Mouse (Mus musculus): ENCODE results near the gene Srl. TPM values are rescaled to one million over a fixed set of nuclear protein-coding genes. Genes with fewer than 3 reads are reported as not detected.

The Srl gene
- polyA plus RNA-seq, 1 experiment from 2014 or later: 36.8 TPM

DNA sequence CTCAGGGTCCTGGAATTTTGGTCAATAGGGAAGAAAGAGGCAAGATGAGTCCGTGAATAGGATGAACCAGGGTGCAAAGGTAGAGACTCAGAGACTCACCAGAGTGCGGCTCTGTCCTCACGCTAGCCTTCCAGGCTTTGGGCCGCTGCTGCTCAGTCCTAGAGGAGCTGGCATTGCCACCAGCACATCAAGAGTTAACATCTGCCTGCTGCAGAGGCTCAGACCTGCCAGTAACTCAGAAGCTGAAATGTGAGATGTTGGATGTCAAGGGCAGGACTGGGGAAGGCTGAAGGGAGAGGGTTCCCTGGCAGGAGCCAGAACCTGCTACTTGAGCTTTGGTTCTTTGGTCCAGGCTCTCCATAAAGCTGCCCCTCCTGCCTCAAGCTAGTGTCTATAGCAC lies 29.1 kb upstream of the Srl start:
- ATAC-seq (ENCODE audit: insufficient number of reproducible peaks, low FRiP score, low TSS enrichment, low read depth): no peak
- Histone ChIP-seq H3K27me3 (no peaks in the 10 kb centered on the region), H3K27ac (peak overlapping the region; percentile 47; the same call in 1 of the 2 replicates), H3K9me3 (no peaks in the 10 kb centered on the region), H3K4me2 (no peak overlapping the region), H3K9ac (no peak overlapping the region), H3K36me3 (no peaks in the 10 kb centered on the region), H3K4me1 (peaks cover 9% of the 10 kb centered on the region), H3K4me3 (no peak overlapping the region)
- WGBS: 40% methylated on average over 4 of the region's 4 CpGs

DNA sequence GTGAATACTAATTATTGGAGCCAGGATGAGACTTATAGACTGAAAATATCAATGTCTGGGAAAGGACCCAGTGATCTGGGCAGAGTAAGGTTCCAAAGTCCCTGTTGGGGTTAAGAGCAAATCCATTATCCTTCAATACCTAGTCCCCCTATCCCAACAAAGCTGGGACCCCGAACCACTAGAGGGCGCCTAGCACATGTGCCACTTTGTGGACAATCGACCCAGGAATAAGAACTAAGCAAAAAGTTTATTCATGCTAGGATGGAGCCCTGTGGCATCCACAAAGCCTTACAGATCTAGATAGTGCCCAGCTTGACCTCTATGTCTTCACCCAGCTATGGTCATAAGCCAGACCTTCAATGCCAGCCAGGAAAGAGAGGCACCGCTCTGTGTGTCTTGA lies 26.3 kb upstream of the Srl start:
- no peak overlapping the region for H3K27ac ChIP-seq
- H3K4me2 ChIP-seq: no peak overlapping the region
- no peak for ATAC-seq (ENCODE audit: insufficient number of reproducible peaks, low FRiP score, low TSS enrichment, low read depth)
- no peaks in the 10 kb centered on the region for H3K27me3 ChIP-seq
- H3K9ac ChIP-seq: no peak overlapping the region
- H3K9me3 ChIP-seq: no peaks in the 10 kb centered on the region
- WGBS: 22% methylated on average over 4 of the region's 4 CpGs
- peaks cover 9% of the 10 kb centered on the region for H3K4me1 ChIP-seq
- H3K36me3 ChIP-seq: no peaks in the 10 kb centered on the region
- no peak overlapping the region for H3K4me3 ChIP-seq

DNA sequence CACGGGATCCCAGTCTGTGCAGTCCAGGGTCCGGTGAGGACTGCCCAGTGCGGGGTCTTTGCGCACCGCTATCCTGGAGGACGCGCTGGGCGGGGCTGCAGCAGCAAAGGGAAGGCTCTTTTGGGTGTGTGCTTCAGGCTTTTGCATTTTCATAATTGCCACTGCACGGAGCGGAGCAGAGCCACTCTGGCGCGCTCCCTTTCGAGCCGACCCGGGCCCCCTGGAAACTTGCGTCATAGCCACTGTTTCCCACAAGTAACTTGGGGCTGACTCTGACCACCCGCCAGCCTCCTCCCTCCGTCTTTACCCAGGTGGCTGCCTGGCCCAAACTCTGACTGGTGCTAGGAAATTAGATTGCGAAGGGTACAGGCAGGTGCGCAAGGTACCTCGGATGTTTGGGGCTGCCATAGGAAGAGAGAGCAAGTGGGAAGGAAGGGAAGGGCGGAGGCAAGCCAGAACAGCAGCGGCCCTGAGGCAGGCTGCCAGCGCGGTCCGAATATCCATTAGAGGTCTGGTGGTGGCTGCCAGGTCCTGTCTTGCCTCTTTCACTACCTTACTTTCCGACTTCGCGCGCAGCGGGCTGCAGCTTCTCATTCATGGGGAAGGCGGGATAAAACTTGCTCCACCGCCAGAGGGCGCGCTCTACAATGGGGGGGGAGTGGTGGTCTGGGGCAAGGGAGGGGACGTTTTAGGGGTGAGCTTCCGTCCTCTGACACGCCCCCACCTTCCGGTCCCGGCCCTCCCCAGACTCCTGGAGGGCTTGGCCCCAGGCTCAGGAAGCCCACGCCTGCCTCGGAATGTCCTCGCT lies 18.7 kb upstream of the Srl start:
- Histone ChIP-seq H3K36me3 (0 out of 2 replicates have a peak, but pooled peaks cover 7% of the 10 kb centered on the region), H3K9ac (peak overlapping the region; percentile 56; the same call in 1 of the 2 replicates), H3K4me1 (peaks cover 25% of the 10 kb centered on the region), H3K27ac (peak overlapping the region; percentile 96), H3K4me3 (peak overlapping the region; percentile 74), H3K9me3 (no peaks in the 10 kb centered on the region), H3K27me3 (no peaks in the 10 kb centered on the region), H3K4me2 (peak overlapping the region; percentile 88)
- under 1% methylated on average over 40 of the region's 43 CpGs for WGBS
- peak; percentile 50 for ATAC-seq (ENCODE audit: insufficient number of reproducible peaks, low FRiP score, low TSS enrichment, low read depth)

DNA sequence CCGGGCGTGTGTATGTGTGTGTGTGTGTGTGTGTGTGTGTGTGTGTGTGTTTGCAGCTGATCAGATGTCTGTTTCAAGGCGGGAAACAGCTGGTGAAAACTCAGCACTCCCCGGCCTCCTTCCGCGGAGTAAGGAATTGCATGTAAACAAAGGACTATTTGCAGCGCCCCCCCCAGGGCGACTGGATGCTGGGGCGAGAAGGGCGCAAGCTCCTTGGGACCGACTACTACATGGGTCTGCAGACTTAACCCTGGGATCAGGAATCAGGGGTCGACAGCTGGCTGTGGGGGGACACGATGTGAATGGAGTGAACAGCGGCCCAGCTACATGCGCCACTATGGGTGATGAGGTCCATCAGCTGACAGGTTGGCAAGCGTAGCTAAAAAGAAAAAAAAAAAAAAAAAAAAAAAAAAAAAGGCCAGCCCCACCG lies 18.1 kb upstream of the Srl start, which contains the start of gene Tfap4:
Gene Tfap4, minus strand, starts transcription at position 140 of the 430 bp plus-strand sequence.
- H3K4me3 ChIP-seq: peak within 1 kb of the TSS; percentile 74
- H3K9me3 ChIP-seq: no peaks in the 10 kb centered on the region

DNA sequence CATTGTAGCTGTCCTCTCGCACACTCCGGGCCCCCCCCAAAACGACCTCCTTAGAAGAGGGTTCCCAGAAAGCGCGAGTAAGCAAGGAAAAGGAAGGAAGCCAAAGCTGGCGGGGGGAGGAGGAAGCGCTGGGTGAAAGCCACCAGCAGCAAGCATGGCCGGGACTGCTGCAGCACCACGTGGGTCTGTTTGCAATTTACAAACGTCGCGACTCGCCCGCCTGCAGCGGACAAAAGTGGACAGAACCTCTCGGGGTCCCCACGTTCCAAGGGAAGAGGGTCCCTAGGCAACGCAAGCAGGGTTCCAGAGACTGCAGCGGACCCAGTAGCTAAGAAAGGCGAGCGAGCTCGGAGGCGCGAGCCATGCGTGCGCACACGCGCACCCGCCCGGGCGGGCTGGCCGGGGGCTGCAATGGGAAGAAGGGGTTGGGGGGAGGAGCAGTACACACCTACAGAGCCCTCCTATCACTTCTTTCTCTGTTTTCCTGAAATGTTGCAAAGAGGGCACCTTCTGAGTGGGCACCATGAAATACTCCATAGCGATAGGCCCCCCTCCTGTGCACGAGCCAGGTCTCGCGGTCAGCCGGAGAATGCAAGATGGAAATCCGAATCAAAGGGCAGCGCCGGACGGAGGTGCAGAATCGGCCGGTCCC lies 17.5 kb upstream of the Srl start:
- Histone ChIP-seq H3K36me3 (0 out of 2 replicates have a peak, but pooled peaks cover 9% of the 10 kb centered on the region), H3K9ac (peak overlapping the region; percentile 56), H3K27me3 (no peaks in the 10 kb centered on the region), H3K4me2 (peak overlapping the region; percentile 88), H3K9me3 (no peaks in the 10 kb centered on the region), H3K4me1 (peaks cover 28% of the 10 kb centered on the region), H3K4me3 (peak overlapping the region; percentile 74), H3K27ac (peak overlapping the region; percentile 96)
- under 1% methylated on average over 43 of the region's 43 CpGs for WGBS
- peak; percentile 11 for ATAC-seq (ENCODE audit: insufficient number of reproducible peaks, low FRiP score, low TSS enrichment, low read depth)

More for the DNA sequence above, 18.1 kb upstream of the Srl start, which contains the start of gene Tfap4:
- Histone ChIP-seq H3K36me3 (0 out of 2 replicates have a peak, but pooled peaks cover 9% of the 10 kb centered on the region), H3K9ac (peak within 1 kb of the TSS; percentile 56), H3K27me3 (no peaks in the 10 kb centered on the region), H3K4me2 (peak within 1 kb of the TSS; percentile 88), H3K27ac (peak within 1 kb of the TSS; percentile 96), H3K4me1 (peaks cover 25% of the 10 kb centered on the region)
- 0% methylated on average over 17 of the region's 17 CpGs for WGBS
- peak; percentile 35 for ATAC-seq (ENCODE audit: insufficient number of reproducible peaks, low FRiP score, low TSS enrichment, low read depth)

DNA sequence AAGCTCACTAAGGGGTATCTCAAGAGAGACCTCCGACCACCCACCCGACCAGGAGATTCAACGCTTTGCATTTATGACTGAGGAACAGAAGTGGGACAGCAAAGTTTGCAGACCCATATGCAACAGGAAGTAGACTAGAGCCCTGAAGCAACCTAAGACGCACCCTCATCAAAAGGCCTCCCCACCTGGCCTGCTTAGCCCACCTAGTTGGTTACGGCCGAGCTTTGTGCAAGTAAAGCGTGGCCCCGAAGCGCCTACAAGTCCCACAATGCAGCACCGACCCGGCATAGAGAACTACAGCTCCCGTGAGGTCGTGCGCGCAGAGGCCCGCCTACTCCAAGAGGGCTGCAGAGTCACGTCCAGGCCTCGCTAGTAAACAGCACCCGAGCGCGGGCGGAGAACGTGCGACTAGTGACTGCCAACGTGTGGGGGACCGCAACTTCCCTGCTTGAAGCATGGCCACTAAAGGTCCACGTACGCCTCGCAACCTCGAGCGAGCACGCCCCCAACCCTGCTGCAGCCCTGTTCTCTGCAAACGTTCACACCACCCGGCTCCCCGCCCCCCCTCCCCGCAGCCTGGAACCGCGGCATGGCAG lies 16.9 kb upstream of the Srl start:
- peak overlapping the region; percentile 56 for H3K9ac ChIP-seq
- no peaks in the 10 kb centered on the region for H3K27me3 ChIP-seq
- H3K27ac ChIP-seq: peak overlapping the region; percentile 96
- no peaks in the 10 kb centered on the region for H3K9me3 ChIP-seq
- peaks cover 32% of the 10 kb centered on the region for H3K4me1 ChIP-seq
- H3K4me2 ChIP-seq: peak overlapping the region; percentile 88
- WGBS: under 1% methylated on average over 38 of the region's 38 CpGs
- H3K4me3 ChIP-seq: peak overlapping the region; percentile 74
- ATAC-seq (ENCODE audit: insufficient number of reproducible peaks, low FRiP score, low TSS enrichment, low read depth): peak; percentile 82
- H3K36me3 ChIP-seq: 0 out of 2 replicates have a peak, but pooled peaks cover 9% of the 10 kb centered on the region

DNA sequence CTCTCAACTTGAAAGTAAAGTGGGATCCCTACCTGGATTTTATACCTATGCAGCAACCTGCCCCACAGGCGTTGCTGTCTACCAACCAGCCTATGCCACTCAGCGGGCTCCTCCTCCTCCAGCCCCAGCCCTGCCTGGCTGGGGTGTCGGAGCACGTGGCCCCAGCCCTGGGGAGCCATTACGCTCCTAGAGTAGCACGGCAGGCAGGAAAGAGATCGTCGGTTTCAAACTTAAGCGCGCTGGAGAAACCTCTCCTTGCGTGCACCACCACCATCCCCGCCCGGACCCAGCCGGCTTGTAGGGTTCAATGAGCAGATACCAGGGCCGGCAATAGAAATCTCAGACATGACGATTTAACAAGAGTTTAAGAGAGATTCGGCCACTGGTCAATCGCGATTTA lies 16.3 kb upstream of the Srl start:
- H3K9me3 ChIP-seq: no peaks in the 10 kb centered on the region
- H3K4me3 ChIP-seq: peak overlapping the region; percentile 74
- H3K27me3 ChIP-seq: no peaks in the 10 kb centered on the region
- peak overlapping the region; percentile 96 for H3K27ac ChIP-seq
- under 1% methylated on average over 19 of the region's 19 CpGs for WGBS
- H3K9ac ChIP-seq: peak overlapping the region; percentile 56
- peak; percentile 52; the same call in 1 of the 2 replicates for ATAC-seq (ENCODE audit: insufficient number of reproducible peaks, low FRiP score, low TSS enrichment, low read depth)
- peak overlapping the region; percentile 88 for H3K4me2 ChIP-seq
- H3K4me1 ChIP-seq: peaks cover 38% of the 10 kb centered on the region
- H3K36me3 ChIP-seq: 0 out of 2 replicates have a peak, but pooled peaks cover 9% of the 10 kb centered on the region

DNA sequence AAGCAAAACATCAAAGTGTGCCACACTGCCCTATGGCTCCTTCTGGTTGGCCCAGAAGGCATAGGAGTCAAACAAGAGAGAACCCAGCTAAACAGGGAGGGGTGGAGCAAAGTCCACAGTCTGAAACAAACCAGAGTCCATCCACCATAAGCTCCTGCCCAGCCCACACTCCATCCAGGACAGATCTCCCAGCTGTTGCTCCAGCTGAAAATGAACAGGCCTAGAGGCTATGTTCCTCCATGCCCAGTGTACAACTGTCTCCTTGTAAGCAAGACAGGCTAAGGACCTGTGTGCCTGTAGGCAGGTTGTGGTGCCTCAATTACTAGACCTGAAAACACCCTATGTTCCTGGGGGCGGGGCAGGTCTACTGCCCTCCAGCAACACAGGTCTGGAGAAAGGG lies 15.5 kb upstream of the Srl start:
- H3K36me3 ChIP-seq: 0 out of 2 replicates have a peak, but pooled peaks cover 9% of the 10 kb centered on the region
- 79% methylated on average over 1 of the region's 1 CpGs for WGBS
- peak overlapping the region; percentile 88 for H3K4me2 ChIP-seq
- no peaks in the 10 kb centered on the region for H3K9me3 ChIP-seq
- H3K9ac ChIP-seq: no peak overlapping the region
- H3K4me3 ChIP-seq: peak overlapping the region; percentile 74
- ATAC-seq (ENCODE audit: insufficient number of reproducible peaks, low FRiP score, low TSS enrichment, low read depth): no peak
- H3K27me3 ChIP-seq: no peaks in the 10 kb centered on the region
- H3K27ac ChIP-seq: peak overlapping the region; percentile 96
- peaks cover 46% of the 10 kb centered on the region for H3K4me1 ChIP-seq

DNA sequence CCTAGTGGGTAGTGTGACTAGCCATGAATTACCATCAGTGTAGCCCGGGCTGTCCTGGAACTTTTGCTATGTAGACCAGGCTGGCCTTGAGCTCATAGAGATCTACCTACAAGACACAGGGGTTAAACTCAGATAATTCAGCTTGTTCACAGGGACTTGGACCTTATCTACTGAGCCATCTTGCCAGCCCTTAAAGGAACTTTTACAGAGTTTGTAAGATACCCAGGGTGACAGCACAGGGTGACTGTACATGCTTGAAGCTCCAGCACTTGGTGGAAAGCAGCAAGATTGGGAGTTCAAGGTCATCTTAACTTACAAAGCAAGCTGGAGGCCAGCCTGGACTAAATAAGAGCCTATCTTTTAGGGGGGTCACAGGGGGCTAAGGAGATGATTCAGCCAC lies 13.9 kb upstream of the Srl start:
- H3K27me3 ChIP-seq: no peaks in the 10 kb centered on the region
- 94% methylated on average over 1 of the region's 1 CpGs for WGBS
- peaks cover 21% of the 10 kb centered on the region for H3K36me3 ChIP-seq
- H3K9me3 ChIP-seq: no peaks in the 10 kb centered on the region
- H3K27ac ChIP-seq: no peak overlapping the region
- H3K9ac ChIP-seq: no peak overlapping the region
- no peak overlapping the region for H3K4me2 ChIP-seq
- ATAC-seq (ENCODE audit: insufficient number of reproducible peaks, low FRiP score, low TSS enrichment, low read depth): no peak
- H3K4me1 ChIP-seq: peaks cover 54% of the 10 kb centered on the region
- no peak overlapping the region for H3K4me3 ChIP-seq

DNA sequence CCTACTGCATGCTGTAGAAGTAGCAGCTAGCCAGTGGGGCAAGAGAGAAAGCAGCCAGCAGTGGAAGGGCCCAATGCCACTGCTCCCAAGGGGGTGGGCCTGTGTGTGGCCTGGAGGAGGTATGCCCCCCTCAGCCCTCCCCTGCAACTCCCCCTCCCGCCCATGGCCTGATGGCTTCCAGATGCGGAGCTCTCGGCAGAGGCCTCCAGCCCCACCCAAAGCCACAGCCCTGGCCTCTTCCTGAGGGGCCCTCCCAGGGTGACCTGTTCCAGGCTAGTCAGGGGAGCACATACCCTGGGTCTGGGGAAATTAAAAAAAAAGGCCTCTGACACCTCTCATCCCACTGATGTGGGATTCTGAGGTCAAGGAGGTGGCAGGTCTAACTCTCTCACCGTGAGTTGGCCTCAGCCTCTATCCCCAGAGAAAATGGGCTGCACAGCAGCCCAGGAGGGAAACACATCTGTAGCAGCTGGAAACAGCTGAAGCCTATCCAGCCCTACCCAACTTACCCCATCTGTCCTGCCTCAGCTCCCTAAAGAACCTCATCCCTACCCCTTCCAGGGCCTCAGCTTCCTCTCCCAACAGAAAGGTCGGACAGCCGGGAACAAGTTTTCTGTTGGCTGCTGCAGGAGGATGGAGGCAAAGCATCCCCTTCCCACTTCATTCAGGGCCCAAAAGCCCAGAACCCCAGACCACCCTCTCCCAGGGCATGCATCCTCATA lies 11.4 kb upstream of the Srl start:
- Histone ChIP-seq H3K27ac (peak overlapping the region; percentile 87), H3K9ac (no peak overlapping the region), H3K4me2 (peak overlapping the region; percentile 27), H3K36me3 (peaks cover 38% of the 10 kb centered on the region), H3K27me3 (no peaks in the 10 kb centered on the region), H3K4me1 (peaks cover 51% of the 10 kb centered on the region), H3K9me3 (no peaks in the 10 kb centered on the region), H3K4me3 (no peak overlapping the region)
- 7% methylated on average over 6 of the region's 6 CpGs for WGBS
- peak; percentile 76 for ATAC-seq (ENCODE audit: insufficient number of reproducible peaks, low FRiP score, low TSS enrichment, low read depth)

DNA sequence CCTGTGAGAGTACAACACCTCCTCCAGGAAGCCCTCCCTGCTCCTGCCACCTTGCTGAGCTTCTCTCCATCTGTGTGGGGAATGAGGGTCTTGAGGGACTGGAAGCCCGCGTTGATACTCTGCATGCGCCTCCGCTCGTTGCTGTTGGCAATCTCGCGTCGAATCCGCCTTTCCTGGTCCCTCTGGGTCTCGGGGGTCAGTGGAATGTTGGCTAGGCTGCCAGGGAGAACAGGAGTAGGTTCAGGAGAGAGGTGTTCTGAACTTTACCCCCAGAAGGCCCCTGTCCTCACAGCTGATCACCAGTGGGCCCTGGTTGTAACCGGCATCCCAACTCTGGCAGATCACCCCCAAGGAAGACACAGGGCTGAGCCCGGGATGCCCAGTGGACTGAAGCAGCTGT lies 10.3 kb upstream of the Srl start:
- H3K27ac ChIP-seq: peak overlapping the region; percentile 87
- peaks cover 46% of the 10 kb centered on the region for H3K36me3 ChIP-seq
- H3K27me3 ChIP-seq: no peaks in the 10 kb centered on the region
- no peak overlapping the region for H3K9ac ChIP-seq
- no peak overlapping the region for H3K4me3 ChIP-seq
- no peaks in the 10 kb centered on the region for H3K9me3 ChIP-seq
- H3K4me1 ChIP-seq: peaks cover 40% of the 10 kb centered on the region
- ATAC-seq (ENCODE audit: insufficient number of reproducible peaks, low FRiP score, low TSS enrichment, low read depth): no peak
- no peak overlapping the region for H3K4me2 ChIP-seq
- 82% methylated on average over 12 of the region's 12 CpGs for WGBS

Data from limb, embryonic 15.5 days (tissue).